Mouse (Mus musculus) spleen, adult 2 months (tissue): ENCODE measurements around the gene Rtn4r.
"Not testable (repeated sequence)": the region's sequence is repeated elsewhere in the genome, so short reads cannot be mapped to it uniquely, and the experiment has no call there.

Experiments
- CTCF ChIP-seq: fragments of 200-500 bp; IDR thresholded peaks from 2 replicates; pipeline ENCODE4 v1.5.1; 2011; ENCODE audit warnings: mild to moderate bottlenecking, inconsistent platforms; ENCODE audit not compliant: insufficient read depth, insufficient read length, insufficient replicate concordance; ENCODE audit errors: extremely low read depth
- POLR2A ChIP-seq: fragments of 200-500 bp; IDR thresholded peaks from 2 replicates; pipeline ENCODE4 v1.6.1; 2011; ENCODE audit warnings: low read depth, low read length, inconsistent platforms

DNA sequence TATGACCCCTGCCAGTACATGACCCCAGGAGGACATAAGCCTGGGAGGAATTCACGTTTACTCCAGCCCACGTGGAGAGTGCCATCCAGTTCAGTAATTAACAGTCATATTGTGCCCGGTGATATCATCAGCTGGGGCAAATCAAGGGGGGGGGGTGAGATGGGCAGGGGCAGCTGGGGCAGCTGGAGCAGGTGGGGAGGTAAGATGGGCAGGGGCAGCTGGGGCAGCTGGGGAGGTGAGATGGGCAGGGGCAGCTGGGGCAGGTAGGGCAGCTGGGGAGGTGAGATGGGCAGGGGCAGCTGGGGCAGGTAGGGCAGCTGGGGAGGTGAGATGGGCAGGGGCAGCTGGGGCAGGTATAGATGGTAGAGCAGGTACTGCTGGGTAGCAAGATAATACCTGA, 68.1 kb downstream of the Rtn4r start:
- TF ChIP-seq CTCF, POLR2A: not testable (repeated sequence)
